8 mouse cellular contexts compared by ENCODE assay signal in the genomic region with DNA sequence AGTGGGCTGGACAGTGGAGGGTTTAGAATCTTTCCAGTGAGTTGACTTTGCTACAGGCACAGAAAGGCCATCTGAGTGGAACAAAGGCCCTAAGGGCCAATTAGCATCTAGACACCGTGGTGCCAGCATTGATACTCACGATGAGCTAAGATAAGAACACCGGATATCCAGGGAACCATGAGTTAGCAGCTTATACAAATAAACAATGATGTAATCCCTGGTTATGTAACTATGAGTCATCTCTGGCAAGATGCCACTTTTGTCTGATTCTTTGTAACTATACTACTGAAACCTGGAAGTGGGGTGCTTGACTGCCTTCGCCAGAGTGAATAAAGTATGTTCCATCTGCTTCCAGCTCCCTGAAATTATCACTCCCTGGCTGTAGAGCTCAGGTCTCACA.
DNase-seq lines count a peak whose midpoint lies in the region; ATAC-seq and TF ChIP-seq lines count a peak whose summit lies in the region.

No protein-coding gene starts in this region.

- no peak for TF ChIP-seq POLR2A in thymus, adult 2 months (IDR thresholded peaks at IDR 0.05; ENCODE audit: control insufficient read depth, extremely low read depth, insufficient read depth, low read length, poor library complexity)

- TF ChIP-seq CTCF in thymus, adult 2 months (IDR thresholded peaks at IDR 0.05; ENCODE audit: borderline replicate concordance, control insufficient read depth, extremely low read depth, insufficient read depth, low read length, poor library complexity) = no peak

- no peak overlapping the region for H3K9ac ChIP-seq in hindbrain, embryonic 14.5 days
- no peak overlapping the region for H3K9ac ChIP-seq in hindbrain, embryonic 16.5 days (ENCODE audit: low read depth, low read length)
- no peak overlapping the region for H3K9ac ChIP-seq in lung, embryonic 16.5 days (ENCODE audit: low read length)

- intact Hi-C loops in heart, postnatal 14 days (cut with DNase I) = loop anchor here (5.0 kb wide), 2 partner anchors 121 to 144 kb away; no protein-coding TSS in a partner anchor

- no peaks in the 10 kb centered on the region for H3K36me3 ChIP-seq in hindbrain, embryonic 14.5 days (replicated peaks; ENCODE audit: control insufficient read depth, insufficient read depth)
- no peaks in the 10 kb centered on the region for H3K36me3 ChIP-seq in hindbrain, embryonic 16.5 days (ENCODE audit: control insufficient read depth, insufficient read depth, low read length)
- no peaks in the 10 kb centered on the region for H3K36me3 ChIP-seq in lung, embryonic 16.5 days (ENCODE audit: control insufficient read depth, insufficient read depth, low read length)
- H3K36me3 ChIP-seq in thymus, adult 2 months (ENCODE audit: control insufficient read depth, insufficient read depth, low read length) = no peaks in the 10 kb centered on the region

- peak; percentile 57 for DNase-seq in hindbrain, embryonic 14.5 days (ENCODE audit: low spot score)
- peak; percentile 15 to 45 for DNase-seq in cerebellum, adult 18-20 months
- peak; percentile 23 to 68 for DNase-seq in heart, postnatal 14 days
- DNase-seq in thymus, adult 2 months = no peak
- DNase-seq in urinary bladder, postnatal 25 days (ENCODE audit: low spot score) = no peak

- H3K27ac ChIP-seq in hindbrain, embryonic 14.5 days = no peak overlapping the region
- H3K27ac ChIP-seq in hindbrain, embryonic 16.5 days (ENCODE audit: low read depth, low read length) = no peak overlapping the region
- 0 out of 2 replicates have a peak overlapping the region, but pooled peaks have one; percentile 38 for H3K27ac ChIP-seq in lung, embryonic 16.5 days (ENCODE audit: low read length)
- H3K27ac ChIP-seq in thymus, adult 2 months (ENCODE audit: control insufficient read depth, insufficient read depth, low read length) = no peak overlapping the region

- 75% methylated on average over 4 of the region's 4 CpGs for WGBS in hindbrain, embryonic 14.5 days
- WGBS in hindbrain, embryonic 16.5 days = 67% methylated on average over 4 of the region's 4 CpGs
- WGBS in lung, embryonic 16.5 days = 23% methylated on average over 4 of the region's 4 CpGs
- whole genome bisulfite sequencing in thymus, adult 2 months = 76% methylated on average over 4 of the region's 4 CpGs

- no peak overlapping the region for H3K4me3 ChIP-seq in hindbrain, embryonic 14.5 days (replicated peaks; ENCODE audit: low read length)
- no peak overlapping the region for H3K4me3 ChIP-seq in hindbrain, embryonic 16.5 days (ENCODE audit: low read length)
- no peak overlapping the region for H3K4me3 ChIP-seq in lung, embryonic 16.5 days (ENCODE audit: low read length)
- no peak overlapping the region for H3K4me3 ChIP-seq in thymus, adult 2 months (ENCODE audit: control insufficient read depth, insufficient read depth, low read length)

- ATAC-seq in hindbrain, embryonic 14.5 days (ENCODE audit: low FRiP score) = no peak
- no peak for ATAC-seq in hindbrain, embryonic 16.5 days
- ATAC-seq in CD4-positive, CD25-positive, alpha-beta regulatory T cell, adult 4 months = peak; percentile 97
- peak; percentile 71 for ATAC-seq in lung, embryonic 16.5 days (ENCODE audit: low read depth)

- H3K4me2 ChIP-seq in hindbrain, embryonic 14.5 days (replicated peaks) = no peak overlapping the region
- H3K4me2 ChIP-seq in hindbrain, embryonic 16.5 days (ENCODE audit: low read length) = no peak overlapping the region
- no peak overlapping the region for H3K4me2 ChIP-seq in lung, embryonic 16.5 days (ENCODE audit: low read depth, low read length)

- H3K27me3 ChIP-seq in hindbrain, embryonic 14.5 days (ENCODE audit: control insufficient read depth, insufficient read depth, low read length) = no peaks in the 10 kb centered on the region
- no peaks in the 10 kb centered on the region for H3K27me3 ChIP-seq in hindbrain, embryonic 16.5 days (replicated peaks; ENCODE audit: control insufficient read depth, insufficient read depth, low read length)
- H3K27me3 ChIP-seq in lung, embryonic 16.5 days (ENCODE audit: control insufficient read depth, insufficient read depth, low read depth, low read length) = no peaks in the 10 kb centered on the region
- no peaks in the 10 kb centered on the region for H3K27me3 ChIP-seq in thymus, adult 2 months (ENCODE audit: control insufficient read depth, insufficient read depth, low read length)

- no peaks in the 10 kb centered on the region for H3K9me3 ChIP-seq in hindbrain, embryonic 14.5 days (ENCODE audit: control insufficient read depth, low read length)
- no peaks in the 10 kb centered on the region; the same call in 1 of the 2 replicates for H3K9me3 ChIP-seq in hindbrain, embryonic 16.5 days (ENCODE audit: control insufficient read depth, low read length)
- H3K9me3 ChIP-seq in lung, embryonic 16.5 days (ENCODE audit: control insufficient read depth, low read length) = no peaks in the 10 kb centered on the region

- H3K4me1 ChIP-seq in hindbrain, embryonic 14.5 days (replicated peaks; ENCODE audit: control insufficient read depth, insufficient read depth, low read length) = no peaks in the 10 kb centered on the region
- H3K4me1 ChIP-seq in hindbrain, embryonic 16.5 days (ENCODE audit: control insufficient read depth, insufficient read depth, low read depth, low read length) = no peaks in the 10 kb centered on the region
- no peaks in the 10 kb centered on the region for H3K4me1 ChIP-seq in lung, embryonic 16.5 days (replicated peaks; ENCODE audit: control insufficient read depth, insufficient read depth, low read length)
- H3K4me1 ChIP-seq in thymus, adult 2 months (replicated peaks; ENCODE audit: control insufficient read depth, insufficient read depth, low read length) = peaks cover 7% of the 10 kb centered on the region

Comparison
In these comparisons a context has a peak if more than half of its experiments do, and no peak if none do; other contexts are left out.
1. ATAC-seq: peak in CD4-positive, CD25-positive, alpha-beta regulatory T cell, adult 4 months (single experiment) and lung, embryonic 16.5 days (single experiment); none in hindbrain, embryonic 14.5 days (single experiment) and hindbrain, embryonic 16.5 days (single experiment).
2. DNase-seq: peak in hindbrain, embryonic 14.5 days (single experiment), cerebellum, adult 18-20 months (2 of 2) and heart, postnatal 14 days (2 of 2); none in thymus, adult 2 months (single experiment) and urinary bladder, postnatal 25 days (single experiment).